In the genomic region with DNA sequence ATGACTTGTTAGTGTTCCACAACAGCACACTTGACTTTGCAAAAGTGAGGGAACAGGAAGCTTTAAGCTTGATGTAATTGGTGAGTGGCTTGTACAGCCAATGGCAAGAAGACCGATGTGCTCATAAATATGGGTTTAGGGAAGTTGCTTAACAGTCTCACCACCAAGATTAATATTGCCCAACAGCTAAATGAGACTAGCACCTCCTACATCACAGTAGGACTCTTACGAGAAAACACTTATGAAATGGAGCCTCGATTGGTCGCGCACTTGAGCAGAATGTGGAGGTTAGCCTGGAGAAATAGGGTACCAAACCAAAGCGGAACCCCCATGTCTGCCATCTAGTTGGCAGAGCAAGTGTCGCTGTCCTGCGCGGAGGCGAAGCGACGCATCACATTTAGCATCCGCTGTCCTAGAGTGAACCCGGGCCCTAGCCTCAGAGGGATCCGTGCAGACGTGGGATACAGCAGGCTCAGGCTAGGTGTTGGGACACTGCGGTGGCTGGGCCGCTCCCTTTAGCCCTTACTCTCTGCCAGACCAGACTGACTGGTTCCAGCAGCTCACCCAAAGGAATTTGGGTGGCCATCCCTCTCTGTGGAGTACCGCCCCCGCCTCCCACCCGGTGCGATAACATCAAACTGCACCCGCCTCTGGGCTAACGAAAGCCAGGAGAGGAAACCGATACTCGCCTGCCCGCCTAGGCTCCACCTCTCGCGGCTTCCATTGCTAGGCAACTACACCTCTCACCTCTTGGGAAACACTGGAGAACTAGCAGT, we compare ENCODE assay signal across 8 mouse cellular contexts. TPM values are rescaled to one million over a fixed set of nuclear protein-coding genes. Genes with fewer than 3 reads are reported as not detected.
DNase-seq lines count a peak whose midpoint lies in the region; ATAC-seq and TF ChIP-seq lines count a peak whose summit lies in the region.

No protein-coding gene starts in this region.

- no peaks in the 10 kb centered on the region for H3K36me3 ChIP-seq in forebrain, embryonic 16.5 days (ENCODE audit: control insufficient read depth, insufficient read depth)

- no peak overlapping the region for H3K27ac ChIP-seq in forebrain, embryonic 16.5 days (ENCODE audit: low read length)
- no peak overlapping the region for H3K27ac ChIP-seq in cerebellum, adult 2 months (ENCODE audit: insufficient read depth, low read length)

- H3K9ac ChIP-seq in forebrain, embryonic 16.5 days (replicated peaks; ENCODE audit: low read depth, low read length): no peak overlapping the region

- 10% methylated on average over 29 of the region's 29 CpGs for WGBS in forebrain, embryonic 16.5 days
- 10% methylated on average over 29 of the region's 29 CpGs for WGBS in cerebellum, adult 2 months

- peak; percentile 15 for DNase-seq in right cerebral cortex, adult 18-20 months
- no peak for DNase-seq in right cerebral cortex, postnatal 4 days
- DNase-seq in kidney, postnatal 14 days: peak; percentile 75
- peak; percentile 24 to 68 for DNase-seq in spleen, postnatal 4 days (ENCODE audit: low spot score in 2 of 2)
- no peak for DNase-seq in cerebellum, adult 2 months
- DNase-seq in cerebellum, postnatal 36 days: no peak

- TF ChIP-seq POLR2A in cerebellum, adult 2 months (IDR thresholded peaks at IDR 0.05; ENCODE audit: borderline replicate concordance, insufficient read depth, low read length): no peak

- peak overlapping the region; percentile 25 for H3K4me2 ChIP-seq in forebrain, embryonic 16.5 days (ENCODE audit: low read length)

- peaks cover 12% of the 10 kb centered on the region for H3K4me1 ChIP-seq in forebrain, embryonic 16.5 days (replicated peaks; ENCODE audit: control insufficient read depth, insufficient read depth, low read length)
- H3K4me1 ChIP-seq in cerebellum, adult 2 months (ENCODE audit: control insufficient read depth, insufficient read depth, low read length): no peaks in the 10 kb centered on the region

- H3K9me3 ChIP-seq in forebrain, embryonic 16.5 days (ENCODE audit: control insufficient read depth, low read length): no peaks in the 10 kb centered on the region

- peaks cover 47% of the 10 kb centered on the region for H3K27me3 ChIP-seq in forebrain, embryonic 16.5 days (replicated peaks; ENCODE audit: control insufficient read depth, insufficient read depth, low read length)
- no peaks in the 10 kb centered on the region; the same call in 1 of the 2 replicates for H3K27me3 ChIP-seq in cerebellum, adult 2 months (ENCODE audit: control insufficient read depth, insufficient read depth, low read length)

- ATAC-seq in forebrain, embryonic 16.5 days: peak; percentile 63
- peak; percentile 58 for ATAC-seq in megakaryocyte, adult 5-6 weeks (ENCODE audit: poor library complexity, severe bottlenecking)

- peak overlapping the region; percentile 4; the same call in 1 of the 2 replicates for H3K4me3 ChIP-seq in forebrain, embryonic 16.5 days (replicated peaks; ENCODE audit: low read length)
- H3K4me3 ChIP-seq in cerebellum, adult 2 months (replicated peaks; ENCODE audit: insufficient read depth, low read depth, low read length): no peak overlapping the region

- no peak for TF ChIP-seq CTCF in cerebellum, adult 2 months (IDR thresholded peaks at IDR 0.05; ENCODE audit: borderline replicate concordance, insufficient read depth, low read depth, low read length)

RNA-seq across cellular contexts. Expression of a gene that starts 2.7 kb away (rescaled TPM):
- polyA plus RNA-seq in forebrain, embryonic 16.5 days (2015; fragmentation: Nextera tagmentation; extraction: Ambion mirVana): 0.86 and 0.92 TPM in 2 replicates
- total RNA-seq in megakaryocyte, adult 5-6 weeks (2015): 9.8 and 11.4 TPM in 2 replicates
- total RNA-seq in megakaryocyte, adult 5-6 weeks (2017): 8.5 and 13.0 TPM in 2 replicates
- polyA plus RNA-seq in cerebellum, adult 2 months (2012; rRNA removed): 0.25 and 0.29 TPM in 2 replicates

RNA-seq across cellular contexts. Expression of a gene that starts 41.2 kb away (rescaled TPM):
- polyA plus RNA-seq in forebrain, embryonic 16.5 days (2015; fragmentation: Nextera tagmentation; extraction: Ambion mirVana): not detected in 2 replicates
- total RNA-seq in megakaryocyte, adult 5-6 weeks (2015): 0.18 TPM in 1 of 2 replicates, not detected in the other
- 0.08 and 0.11 TPM in 2 replicates for total RNA-seq in megakaryocyte, adult 5-6 weeks (2017)
- polyA plus RNA-seq in cerebellum, adult 2 months (2012; rRNA removed): 0.03 and 0.08 TPM in 2 replicates

Comparison
In these comparisons a context has a peak if more than half of its experiments do, and no peak if none do; other contexts are left out.
1. DNase-seq: peak in right cerebral cortex, adult 18-20 months (single experiment), kidney, postnatal 14 days (single experiment) and spleen, postnatal 4 days (2 of 2); none in right cerebral cortex, postnatal 4 days (single experiment), cerebellum, adult 2 months (0 of 2) and cerebellum, postnatal 36 days (0 of 2).